Mouse (Mus musculus): ENCODE measurements at regions not wholly inside any gene's neighbourhood (a gene's known extent, or its start where the extent isn't known, plus 50 kb on each side); places are given as distances from the start of the nearest gene placed in this dataset.

DNA sequence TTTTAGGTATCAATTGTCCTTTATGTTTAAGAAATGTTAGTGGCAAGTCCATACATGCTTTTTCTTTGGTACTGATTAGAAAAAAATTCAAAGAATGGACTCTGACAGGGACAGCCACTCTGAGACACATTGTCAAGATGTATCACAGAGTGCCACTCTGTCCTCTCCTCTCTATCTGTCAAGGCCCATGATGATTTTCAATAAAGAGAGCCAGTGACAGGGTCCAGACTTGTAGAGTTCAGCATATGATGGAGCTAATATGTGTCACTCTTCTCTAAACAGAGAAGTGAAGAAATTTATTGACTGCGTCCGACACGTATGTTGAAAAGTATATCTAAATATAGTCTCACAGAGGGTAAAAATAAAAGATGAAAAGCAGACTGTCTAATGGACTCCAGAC lies 672.2 kb upstream of the 4930452B06Rik start:
- no peak for DNase-seq (ENCODE audit: extremely low read depth, insufficient read length, low spot score)

- DNase-seq (ENCODE audit: extremely low read depth, insufficient read length, low spot score), result peak; percentile 67
Observed at GRCm38 (mm10) chr14:9337107-9337506, 671.1 kb upstream of the 4930452B06Rik start.

DNA sequence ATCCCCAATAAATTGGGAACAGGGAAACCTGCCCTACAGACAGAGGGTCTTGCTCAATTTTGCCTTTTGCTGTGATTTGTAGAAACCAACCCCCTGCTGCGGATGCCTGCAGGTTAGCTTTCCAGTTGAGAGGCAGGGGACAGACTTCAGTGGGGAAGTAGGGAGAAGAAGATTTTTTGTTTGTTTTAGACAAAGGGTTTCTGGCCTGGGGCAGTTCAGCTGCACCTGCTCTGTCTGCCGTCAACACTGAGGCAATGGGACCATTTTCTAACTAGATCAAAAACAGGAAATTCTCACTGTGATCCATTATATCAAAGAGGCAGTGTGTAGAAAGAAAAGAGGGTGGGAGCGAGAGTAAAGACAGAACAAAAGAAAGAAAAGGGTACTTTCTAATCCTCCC lies 665.6 kb upstream of the 4930452B06Rik start:
- DNase-seq (ENCODE audit: extremely low read depth, insufficient read length, low spot score), result no peak

- no peak for DNase-seq (ENCODE audit: extremely low read depth, insufficient read length, low spot score)
Observed at GRCm38 (mm10) chr14:9330767-9331166, 664.7 kb upstream of the 4930452B06Rik start.

DNA sequence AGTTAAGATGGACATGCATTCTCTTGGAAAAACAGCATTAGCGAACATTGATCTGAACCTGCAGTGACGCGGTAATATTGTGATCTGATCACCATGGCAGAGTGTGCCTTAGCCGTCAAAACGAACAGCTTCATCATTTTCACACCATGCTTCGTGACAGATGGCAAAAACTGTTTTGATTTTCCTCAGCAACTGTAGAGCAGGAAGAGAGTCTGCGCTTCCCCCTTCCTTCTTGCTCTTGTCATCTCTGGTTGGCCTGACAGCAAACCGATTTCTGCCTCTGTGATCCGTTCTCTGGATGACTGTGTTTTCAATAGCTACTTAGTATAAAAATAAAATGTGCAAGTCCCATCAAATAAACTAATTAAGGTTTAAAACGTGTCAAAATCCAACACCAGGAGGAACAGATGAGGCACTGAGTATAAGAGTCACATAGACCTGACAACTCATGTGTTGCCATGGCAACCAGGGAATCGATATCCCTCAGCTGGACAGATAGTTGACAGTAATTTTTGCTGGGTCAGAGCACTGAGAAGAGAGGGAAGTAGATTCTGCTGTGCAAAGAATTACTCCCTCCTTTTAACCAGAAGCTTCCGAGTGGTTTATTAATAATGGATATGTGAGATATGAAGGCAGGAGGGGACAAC lies 663.9 kb upstream of the 4930452B06Rik start:
- no peak for DNase-seq (ENCODE audit: extremely low read depth, insufficient read length, low spot score)

- no peak for DNase-seq (ENCODE audit: extremely low read depth, insufficient read length, low spot score)
Observed at GRCm38 (mm10) chr14:9327344-9327743, 661.3 kb upstream of the 4930452B06Rik start.

DNA sequence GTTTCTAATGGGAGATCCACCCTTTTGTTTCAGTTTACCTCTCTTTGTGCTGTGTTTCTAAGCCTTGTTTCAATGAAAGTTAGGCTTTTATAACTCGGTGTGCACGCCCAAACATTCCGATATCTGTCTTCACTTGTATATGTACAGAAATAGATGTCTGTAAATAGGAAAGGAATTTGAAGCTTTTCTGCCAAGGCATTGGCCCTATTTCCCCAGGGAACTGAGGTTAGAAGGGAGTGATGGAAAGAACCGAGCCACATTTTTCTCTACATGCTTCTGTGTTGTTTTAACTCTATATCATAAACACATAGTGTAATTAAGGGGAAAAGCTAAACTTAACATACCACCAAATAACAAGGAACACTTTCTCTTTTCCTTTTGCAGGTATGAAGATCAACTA lies 653.8 kb upstream of the 4930452B06Rik start:
- peak; percentile 62 for DNase-seq (ENCODE audit: extremely low read depth, insufficient read length, low spot score)

- DNase-seq (ENCODE audit: extremely low read depth, insufficient read length, low spot score), result no peak
Observed at GRCm38 (mm10) chr14:9318796-9319465, 652.9 kb upstream of the 4930452B06Rik start.

GRCm38 (mm10) chr14:9315224-9315623 lies 649.2 kb upstream of the 4930452B06Rik start:
- DNase-seq (ENCODE audit: extremely low read depth, insufficient read length, low spot score), result no peak

DNA sequence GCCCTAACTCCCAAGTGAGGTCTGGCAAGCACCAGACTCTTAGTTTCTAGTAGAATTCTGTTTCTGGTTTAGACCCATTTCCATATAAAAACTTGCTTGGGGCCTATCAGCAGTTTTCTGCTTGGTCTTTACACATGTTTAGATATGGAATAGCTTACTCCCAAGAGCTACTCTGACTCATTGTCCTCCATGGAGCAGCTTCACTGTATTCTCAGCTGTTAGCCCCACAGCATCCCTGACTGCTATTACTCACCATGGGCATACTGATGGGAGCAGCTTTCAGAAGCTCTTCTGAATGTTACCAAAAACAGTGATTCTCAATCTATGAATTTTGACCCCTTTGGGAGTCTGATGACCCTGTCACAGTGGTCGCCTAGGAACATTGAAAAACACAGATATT lies 630.1 kb upstream of the 4930452B06Rik start:
- peak; percentile 16 for DNase-seq (ENCODE audit: extremely low read depth, insufficient read length, low spot score)

DNA sequence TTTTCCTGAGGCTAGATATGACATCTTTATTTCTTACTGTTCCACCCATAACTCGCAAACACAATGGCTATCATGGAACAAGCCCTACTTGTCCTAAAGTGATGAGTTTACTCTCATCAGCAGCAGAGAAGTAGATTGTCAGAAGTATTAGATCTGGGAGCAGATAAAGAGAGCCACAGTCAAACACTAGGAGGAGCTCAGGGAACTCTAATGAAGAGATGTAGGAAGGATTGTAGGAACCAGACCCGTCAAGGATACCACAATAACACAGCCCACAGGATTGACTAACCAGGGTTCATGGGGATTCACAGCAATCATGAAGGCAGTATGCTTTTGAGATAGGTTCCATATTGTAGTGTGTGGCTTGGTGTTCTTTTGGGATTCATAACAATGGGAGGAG lies 628.5 kb upstream of the 4930452B06Rik start:
- DNase-seq (ENCODE audit: extremely low read depth, insufficient read length, low spot score), result no peak

- DNase-seq (ENCODE audit: extremely low read depth, insufficient read length, low spot score), result no peak
Observed at GRCm38 (mm10) chr14:9288103-9288502, 622.1 kb upstream of the 4930452B06Rik start.

DNA sequence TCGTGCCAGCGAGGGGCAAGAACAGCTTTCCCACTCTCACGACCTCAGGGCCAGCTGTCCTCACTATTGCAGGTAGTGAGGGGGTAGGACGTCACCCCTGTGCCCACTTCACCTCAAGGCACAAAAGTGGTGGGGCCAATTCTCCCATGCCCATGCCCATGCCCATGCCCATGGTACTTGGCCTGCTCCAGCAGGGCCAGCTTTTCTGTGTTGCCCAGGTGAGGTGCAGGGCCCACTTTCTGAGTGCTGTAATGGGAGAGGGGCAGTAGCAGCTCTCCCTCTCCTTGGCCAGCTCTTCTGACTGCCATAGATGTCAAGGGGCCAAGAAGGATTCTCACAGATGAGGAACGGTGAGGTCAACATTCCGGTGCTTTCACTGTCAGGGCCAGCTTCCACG lies 619.6 kb upstream of the 4930452B06Rik start:
- DNase-seq (ENCODE audit: extremely low read depth, insufficient read length, low spot score), result no peak

GRCm38 (mm10) chr14:9284976-9285605 lies 619.1 kb upstream of the 4930452B06Rik start:
- peak; percentile 53 for DNase-seq (ENCODE audit: extremely low read depth, insufficient read length, low spot score)

- DNase-seq (ENCODE audit: extremely low read depth, insufficient read length, low spot score), result no peak
Observed at GRCm38 (mm10) chr14:9267282-9268091, 601.4 kb upstream of the 4930452B06Rik start.

DNA sequence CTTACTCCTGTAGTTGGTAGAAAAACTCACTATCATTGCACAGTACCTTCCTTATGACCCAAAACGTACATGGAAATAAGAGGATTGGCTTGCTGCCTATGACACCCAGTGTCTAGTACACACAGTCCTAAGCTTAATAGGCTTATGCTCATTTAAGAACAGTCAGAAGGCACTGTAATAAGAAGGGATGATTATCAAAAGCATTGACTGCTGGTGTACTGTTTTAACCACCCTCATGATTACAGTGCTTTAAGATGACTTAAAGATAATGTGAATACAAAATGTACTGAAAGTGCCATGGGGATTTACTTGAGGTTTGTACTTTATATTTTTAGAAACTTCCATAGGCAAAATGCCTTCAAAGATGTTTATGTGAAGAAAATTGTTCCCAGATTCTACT lies 586.0 kb upstream of the 4930452B06Rik start:
- DNase-seq (ENCODE audit: extremely low read depth, insufficient read length, low spot score), result no peak

GRCm38 (mm10) chr14:9245266-9245665 lies 579.2 kb upstream of the 4930452B06Rik start:
- peak; percentile 58 for DNase-seq (ENCODE audit: extremely low read depth, insufficient read length, low spot score)

GRCm38 (mm10) chr14:9243336-9243735 lies 577.3 kb upstream of the 4930452B06Rik start:
- peak; percentile 41 for DNase-seq (ENCODE audit: extremely low read depth, insufficient read length, low spot score)

DNA sequence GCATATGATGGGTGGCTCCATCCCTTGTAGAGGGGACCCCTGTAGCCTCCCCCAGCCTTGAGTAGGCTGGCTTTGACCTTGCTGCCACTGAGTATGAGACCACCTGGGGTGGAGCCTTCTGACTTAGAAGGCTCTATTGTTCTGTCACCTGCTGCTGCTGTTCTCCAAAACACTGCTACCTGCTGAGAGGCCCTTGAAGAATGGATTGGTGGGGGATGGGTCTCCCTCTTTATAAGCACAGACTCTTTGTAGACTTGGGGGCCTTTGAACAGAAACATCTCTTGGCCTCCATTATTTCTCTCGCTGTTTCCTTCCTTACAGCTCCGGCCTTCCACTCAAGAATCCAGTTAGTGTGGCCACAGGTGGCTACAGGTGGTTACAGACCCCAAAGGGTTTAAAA lies 576.1 kb upstream of the 4930452B06Rik start:
- no peak for DNase-seq (ENCODE audit: extremely low read depth, insufficient read length, low spot score)

- no peak for DNase-seq (ENCODE audit: extremely low read depth, insufficient read length, low spot score)
Observed at GRCm38 (mm10) chr14:9227670-9228069, 561.6 kb upstream of the 4930452B06Rik start.

DNA sequence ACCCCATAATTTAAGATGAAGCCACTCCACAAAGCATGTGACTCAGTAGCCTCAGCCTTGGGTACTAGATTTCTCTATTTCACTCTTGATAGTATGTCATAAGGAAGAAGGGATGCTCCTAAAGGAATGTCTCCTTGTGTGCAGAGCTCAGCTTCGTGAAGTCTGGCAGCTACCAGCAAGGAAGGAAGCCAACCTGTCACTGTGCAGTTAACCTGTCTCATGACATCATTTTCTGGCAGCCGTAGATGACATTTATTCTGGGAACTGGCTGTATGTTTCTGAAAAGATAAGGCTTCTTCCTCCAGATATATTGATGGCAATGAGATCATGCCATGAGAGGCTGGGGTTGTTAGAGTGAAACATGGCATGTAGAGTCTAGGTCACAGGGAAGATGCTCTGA lies 534.2 kb upstream of the 4930452B06Rik start:
- no peak for DNase-seq (ENCODE audit: extremely low read depth, insufficient read length, low spot score)
